In genomic region chr13:96730116-96730515, GRCm38 (mm10) we compare ENCODE assay signal across 26 mouse cellular contexts. TPM values are rescaled to one million over a fixed set of nuclear protein-coding genes. Genes with fewer than 3 reads are reported as not detected.
DNase-seq lines count a peak whose midpoint lies in the region.
"Had no signal": no experiment of that assay in that cellular context is flagged by ENCODE, and none has a peak within 500 bp of the region (broad histone marks: within the 10 kb centered on the region; RNA-seq: fewer than 3 reads in every experiment).

No protein-coding gene starts in this region.

- peak; percentile 9 to 88 for DNase-seq in adrenal gland, adult (ENCODE audit: inconsistent age in 2 of 2, low spot score in 1 of 2)
- no peak for DNase-seq in adrenal gland, postnatal 4 days (ENCODE audit: low spot score in 2 of 2)
- DNase-seq in adrenal gland, adult 2 months: peak; percentile 79
- DNase-seq in adrenal gland, postnatal 10 days: peak; percentile 41
- peak; percentile 35 for DNase-seq in adrenal gland, postnatal 25 days
- DNase-seq in cerebellum, postnatal 36 days: no peak
- DNase-seq in ovary, postnatal 14 days (ENCODE audit: low spot score): no peak
- no peak for DNase-seq in heart, postnatal 4 days
- DNase-seq: B cell, adult 2 months; cerebellum, adult 11-12 months; cerebellum, adult 2 months; cerebellum, adult 9-10 months; cerebellum, postnatal 10 days; cerebellum, postnatal 25 days; forebrain, postnatal 0 days had no signal

RNA-seq across cellular contexts. Expression of gene Ankrd31, which starts 18.0 kb away (rescaled TPM):
- under 1 TPM; 0.08 to 0.11 TPM for total RNA-seq in adrenal gland, postnatal 4 days (2021)
- total RNA-seq in adrenal gland, adult 2 months (2021): under 1 TPM in 1 of 2 experiments, not detected in 1; 0.17 TPM
- polyA plus RNA-seq in adrenal gland, adult 2 months (2012; rRNA removed): not detected in 2 replicates
- total RNA-seq in adrenal gland, postnatal 10 days (2021): not detected
- not detected in 2 replicates for total RNA-seq in adrenal gland, postnatal 25 days (2021)
- total RNA-seq in heart, postnatal 4 days (2021): not detected
- total RNA-seq: CH12.LX; common myeloid progenitor, adult 5-6 weeks; forebrain, postnatal 0 days had no signal
- polyA plus RNA-seq: CD4-positive, CD25-positive, alpha-beta regulatory T cell, adult 4 months; cerebellum, adult 2 months; embryonic facial prominence, embryonic 10.5 days; embryonic facial prominence, embryonic 12.5 days; embryonic facial prominence, embryonic 14.5 days; forebrain, embryonic 11.5 days; forebrain, embryonic 13.5 days; forebrain, embryonic 15.5 days; G1E; Patski had no signal

RNA-seq across cellular contexts. Expression of gene Hmgcr, which starts 59.4 kb away (rescaled TPM):
- 10 to 100 TPM; 58.9 to 64.1 TPM for total RNA-seq in adrenal gland, postnatal 4 days (2021)
- total RNA-seq in adrenal gland, adult 2 months (2021): 100 to 1,000 TPM in 1 of 2 experiments, 10 to 100 TPM in 1; 33.6 to 276 TPM
- polyA plus RNA-seq in adrenal gland, adult 2 months (2012; rRNA removed): 16.3 and 40.0 TPM in 2 replicates
- 10 to 100 TPM; 39.4 to 58.5 TPM for total RNA-seq in adrenal gland, postnatal 10 days (2021)
- 218 and 227 TPM in 2 replicates for total RNA-seq in adrenal gland, postnatal 25 days (2021)
- 10 to 100 TPM; 42.8 to 44.1 TPM for total RNA-seq in heart, postnatal 4 days (2021)

Comparison
In these comparisons a context has a peak if more than half of its experiments do, and no peak if none do; other contexts are left out.
1. DNase-seq: peak in adrenal gland, adult (2 of 2), adrenal gland, adult 2 months (single experiment), adrenal gland, postnatal 10 days (single experiment) and adrenal gland, postnatal 25 days (single experiment); none in adrenal gland, postnatal 4 days (0 of 2), cerebellum, postnatal 36 days (0 of 2), ovary, postnatal 14 days (single experiment) and heart, postnatal 4 days (single experiment).